Mouse (Mus musculus): Measurements from ENCODE around the gene Ints3. TPM values are rescaled to one million over a fixed set of nuclear protein-coding genes. Genes with fewer than 3 reads are reported as not detected.

The Ints3 gene
- polyA plus RNA-seq, 1 experiment from 2014 or later = 30.8 TPM

DNA sequence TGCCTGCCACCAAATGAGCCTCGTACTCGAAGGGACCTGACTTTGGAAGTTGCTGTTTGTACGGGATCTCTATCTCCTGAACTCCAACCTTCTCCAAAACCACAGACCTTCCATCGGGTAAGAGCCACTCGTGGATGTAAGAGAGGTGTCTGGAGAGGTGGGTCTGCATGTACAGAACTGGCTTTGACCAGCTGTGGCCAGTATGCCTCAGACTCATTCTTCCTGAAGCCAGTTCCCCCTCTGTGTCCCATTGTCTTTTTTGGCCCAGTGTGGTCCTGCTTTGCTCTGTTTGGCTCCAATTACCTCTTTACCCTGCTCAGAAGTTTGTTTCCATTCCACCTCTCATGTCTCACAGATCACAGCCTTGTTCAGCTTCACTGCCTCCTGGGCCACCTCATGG lies 54.9 kb downstream of the Ints3 start:
- Histone ChIP-seq H3K4me2 (ENCODE audit: low read length) (no peak overlapping the region), H3K27ac (ENCODE audit: low read length) (no peak overlapping the region), H3K36me3 (ENCODE audit: control insufficient read depth, insufficient read depth, low read length) (no peaks in the 10 kb centered on the region), H3K9ac (ENCODE audit: low read depth, low read length) (no peak overlapping the region), H3K27me3 (ENCODE audit: control insufficient read depth, insufficient read depth, low read depth, low read length) (no peaks in the 10 kb centered on the region), H3K4me3 (ENCODE audit: low read depth, low read length) (no peak overlapping the region), H3K4me1 (ENCODE audit: control insufficient read depth, insufficient read depth, low read length) (no peaks in the 10 kb centered on the region), H3K9me3 (replicated peaks; ENCODE audit: control insufficient read depth, low read length, poor library complexity, severe bottlenecking) (no peaks in the 10 kb centered on the region)
- 86% methylated on average over 5 of the region's 5 CpGs for WGBS
- ATAC-seq = no peak

GRCm38 (mm10) chr3:90376247-90376585 lies 57.2 kb downstream of the Ints3 start:
- H3K9me3 ChIP-seq (replicated peaks; ENCODE audit: control insufficient read depth, low read length, poor library complexity, severe bottlenecking) = no peaks in the 10 kb centered on the region
- H3K27ac ChIP-seq (ENCODE audit: low read length) = no peak overlapping the region
- no peaks in the 10 kb centered on the region for H3K36me3 ChIP-seq (ENCODE audit: control insufficient read depth, insufficient read depth, low read length)
- no peak overlapping the region for H3K4me3 ChIP-seq (ENCODE audit: low read depth, low read length)
- H3K4me1 ChIP-seq (ENCODE audit: control insufficient read depth, insufficient read depth, low read length) = no peaks in the 10 kb centered on the region
- WGBS = 62% methylated on average over 1 of the region's 1 CpGs
- no peak for ATAC-seq
- no peaks in the 10 kb centered on the region for H3K27me3 ChIP-seq (ENCODE audit: control insufficient read depth, insufficient read depth, low read depth, low read length)
- no peak overlapping the region for H3K4me2 ChIP-seq (ENCODE audit: low read length)
- no peak overlapping the region for H3K9ac ChIP-seq (ENCODE audit: low read depth, low read length)

GRCm38 (mm10) chr3:90375562-90376246 lies 57.7 kb downstream of the Ints3 start:
- no peak overlapping the region for H3K4me2 ChIP-seq (ENCODE audit: low read length)
- H3K36me3 ChIP-seq (ENCODE audit: control insufficient read depth, insufficient read depth, low read length) = no peaks in the 10 kb centered on the region
- no peak for ATAC-seq
- H3K27ac ChIP-seq (ENCODE audit: low read length) = no peak overlapping the region
- WGBS = 25% methylated on average over 3 of the region's 3 CpGs
- no peaks in the 10 kb centered on the region for H3K4me1 ChIP-seq (ENCODE audit: control insufficient read depth, insufficient read depth, low read length)
- H3K9me3 ChIP-seq (replicated peaks; ENCODE audit: control insufficient read depth, low read length, poor library complexity, severe bottlenecking) = no peaks in the 10 kb centered on the region
- no peak overlapping the region for H3K4me3 ChIP-seq (ENCODE audit: low read depth, low read length)
- H3K27me3 ChIP-seq (ENCODE audit: control insufficient read depth, insufficient read depth, low read depth, low read length) = no peaks in the 10 kb centered on the region
- H3K9ac ChIP-seq (ENCODE audit: low read depth, low read length) = no peak overlapping the region

- H3K9me3 ChIP-seq (replicated peaks; ENCODE audit: control insufficient read depth, low read length, poor library complexity, severe bottlenecking) = no peaks in the 10 kb centered on the region
- no peaks in the 10 kb centered on the region for H3K4me1 ChIP-seq (ENCODE audit: control insufficient read depth, insufficient read depth, low read length)
- H3K4me2 ChIP-seq (ENCODE audit: low read length) = no peak overlapping the region
- no peaks in the 10 kb centered on the region for H3K27me3 ChIP-seq (ENCODE audit: control insufficient read depth, insufficient read depth, low read depth, low read length)
- no peak overlapping the region for H3K27ac ChIP-seq (ENCODE audit: low read length)
- H3K9ac ChIP-seq (ENCODE audit: low read depth, low read length) = no peak overlapping the region
- H3K36me3 ChIP-seq (ENCODE audit: control insufficient read depth, insufficient read depth, low read length) = no peaks in the 10 kb centered on the region
- 0 out of 2 replicates have a peak, but pooled peaks have one; percentile 19 for ATAC-seq
- 86% methylated on average over 4 of the region's 4 CpGs for WGBS
- no peak overlapping the region for H3K4me3 ChIP-seq (ENCODE audit: low read depth, low read length)
Measured at GRCm38 (mm10) chr3:90374368-90374767, 59.1 kb downstream of the Ints3 start.

- Histone ChIP-seq H3K36me3 (ENCODE audit: control insufficient read depth, insufficient read depth, low read length) (no peaks in the 10 kb centered on the region), H3K4me3 (ENCODE audit: low read depth, low read length) (no peak overlapping the region), H3K4me1 (ENCODE audit: control insufficient read depth, insufficient read depth, low read length) (no peaks in the 10 kb centered on the region), H3K9me3 (replicated peaks; ENCODE audit: control insufficient read depth, low read length, poor library complexity, severe bottlenecking) (no peaks in the 10 kb centered on the region), H3K4me2 (ENCODE audit: low read length) (no peak overlapping the region), H3K9ac (ENCODE audit: low read depth, low read length) (no peak overlapping the region), H3K27ac (ENCODE audit: low read length) (no peak overlapping the region), H3K27me3 (ENCODE audit: control insufficient read depth, insufficient read depth, low read depth, low read length) (no peaks in the 10 kb centered on the region)
- WGBS = 25% methylated on average over 4 of the region's 4 CpGs
- ATAC-seq = peak; percentile 84
Measured at GRCm38 (mm10) chr3:90373432-90374028, 59.9 kb downstream of the Ints3 start.

GRCm38 (mm10) chr3:90372817-90373216 lies 60.6 kb downstream of the Ints3 start:
- Histone ChIP-seq H3K9ac (ENCODE audit: low read depth, low read length) (no peak overlapping the region), H3K4me2 (ENCODE audit: low read length) (no peak overlapping the region), H3K4me3 (ENCODE audit: low read depth, low read length) (no peak overlapping the region), H3K4me1 (ENCODE audit: control insufficient read depth, insufficient read depth, low read length) (no peaks in the 10 kb centered on the region), H3K27ac (ENCODE audit: low read length) (no peak overlapping the region), H3K9me3 (replicated peaks; ENCODE audit: control insufficient read depth, low read length, poor library complexity, severe bottlenecking) (no peaks in the 10 kb centered on the region), H3K27me3 (ENCODE audit: control insufficient read depth, insufficient read depth, low read depth, low read length) (no peaks in the 10 kb centered on the region), H3K36me3 (ENCODE audit: control insufficient read depth, insufficient read depth, low read length) (no peaks in the 10 kb centered on the region)
- WGBS = 61% methylated on average over 5 of the region's 5 CpGs
- ATAC-seq = no peak; the same call in 1 of the 2 replicates

- Histone ChIP-seq H3K36me3 (ENCODE audit: control insufficient read depth, insufficient read depth, low read length) (no peaks in the 10 kb centered on the region), H3K27ac (ENCODE audit: low read length) (no peak overlapping the region), H3K4me1 (ENCODE audit: control insufficient read depth, insufficient read depth, low read length) (no peaks in the 10 kb centered on the region), H3K4me2 (ENCODE audit: low read length) (no peak overlapping the region), H3K9ac (ENCODE audit: low read depth, low read length) (no peak overlapping the region), H3K27me3 (ENCODE audit: control insufficient read depth, insufficient read depth, low read depth, low read length) (no peaks in the 10 kb centered on the region), H3K4me3 (ENCODE audit: low read depth, low read length) (no peak overlapping the region), H3K9me3 (replicated peaks; ENCODE audit: control insufficient read depth, low read length, poor library complexity, severe bottlenecking) (no peaks in the 10 kb centered on the region)
- WGBS = 85% methylated on average over 7 of the region's 7 CpGs
- no peak for ATAC-seq
Measured at GRCm38 (mm10) chr3:90371857-90372256, 61.6 kb downstream of the Ints3 start.

DNA sequence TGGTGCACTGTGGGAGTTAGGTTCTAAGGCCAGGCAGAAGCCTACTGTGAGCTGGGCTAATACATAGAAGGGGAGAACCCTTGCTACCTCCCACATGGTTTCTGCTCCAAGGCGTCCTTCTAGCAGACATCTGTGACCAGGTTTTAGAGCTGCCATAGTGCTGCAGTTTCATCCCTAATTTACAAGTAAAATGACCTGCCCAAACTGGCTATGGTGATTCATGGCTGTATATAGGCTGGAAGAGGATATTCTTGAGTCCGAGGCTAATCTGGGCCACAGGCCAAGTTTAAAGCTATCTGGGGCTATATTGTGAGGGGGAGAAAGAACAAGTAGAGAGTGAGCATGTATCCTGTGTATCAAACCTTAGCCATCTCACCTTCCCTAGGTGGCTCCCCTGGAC lies 64.4 kb downstream of the Ints3 start:
- Histone ChIP-seq H3K36me3 (ENCODE audit: control insufficient read depth, insufficient read depth, low read length) (no peaks in the 10 kb centered on the region), H3K4me1 (ENCODE audit: control insufficient read depth, insufficient read depth, low read length) (no peaks in the 10 kb centered on the region), H3K9ac (ENCODE audit: low read depth, low read length) (peak overlapping the region; percentile 7; the same call in 1 of the 2 replicates), H3K4me2 (ENCODE audit: low read length) (no peak overlapping the region), H3K27ac (ENCODE audit: low read length) (no peak overlapping the region), H3K9me3 (replicated peaks; ENCODE audit: control insufficient read depth, low read length, poor library complexity, severe bottlenecking) (no peaks in the 10 kb centered on the region), H3K27me3 (ENCODE audit: control insufficient read depth, insufficient read depth, low read depth, low read length) (no peaks in the 10 kb centered on the region), H3K4me3 (ENCODE audit: low read depth, low read length) (no peak overlapping the region)
- 36% methylated on average over 2 of the region's 2 CpGs for WGBS
- ATAC-seq = no peak

DNA sequence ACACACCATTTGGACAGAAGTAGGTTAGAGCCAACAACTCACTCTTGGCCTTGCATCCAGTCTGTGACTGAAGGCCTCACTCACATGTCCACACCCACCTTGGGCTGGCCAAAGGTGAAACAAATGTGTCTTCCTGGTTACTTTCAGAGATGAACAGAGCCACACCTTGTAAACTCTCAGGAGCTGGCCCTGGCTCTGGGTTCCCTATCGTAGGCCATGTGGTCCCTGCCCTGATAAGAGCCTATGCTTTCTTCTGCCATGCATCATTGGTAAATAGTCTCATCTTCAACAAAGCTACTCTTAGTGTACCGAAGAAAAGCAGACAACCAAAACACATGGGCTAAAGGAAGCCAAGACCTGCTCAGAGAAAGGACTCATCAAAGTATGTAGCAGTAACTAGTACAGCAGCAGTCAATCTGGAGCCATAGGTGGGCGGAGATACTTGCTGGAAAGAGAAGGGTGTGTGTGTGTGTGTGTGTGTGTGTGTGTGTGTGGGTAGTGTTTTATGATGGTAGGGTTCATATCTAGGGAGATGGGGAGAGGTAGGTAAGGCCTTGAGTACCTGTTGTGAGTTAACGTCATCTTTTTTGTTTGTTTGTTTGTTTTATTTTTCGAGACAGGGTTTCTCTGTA lies 66.3 kb downstream of the Ints3 start:
- no peaks in the 10 kb centered on the region for H3K27me3 ChIP-seq (ENCODE audit: control insufficient read depth, insufficient read depth, low read depth, low read length)
- H3K4me2 ChIP-seq (ENCODE audit: low read length) = no peak overlapping the region
- no peak overlapping the region for H3K4me3 ChIP-seq (ENCODE audit: low read depth, low read length)
- WGBS = 95% methylated on average over 5 of the region's 5 CpGs
- no peak overlapping the region for H3K27ac ChIP-seq (ENCODE audit: low read length)
- H3K4me1 ChIP-seq (ENCODE audit: control insufficient read depth, insufficient read depth, low read length) = no peaks in the 10 kb centered on the region
- peaks cover 3% of the 10 kb centered on the region; the same call in 1 of the 2 replicates for H3K36me3 ChIP-seq (ENCODE audit: control insufficient read depth, insufficient read depth, low read length)
- no peaks in the 10 kb centered on the region for H3K9me3 ChIP-seq (replicated peaks; ENCODE audit: control insufficient read depth, low read length, poor library complexity, severe bottlenecking)
- H3K9ac ChIP-seq (ENCODE audit: low read depth, low read length) = no peak overlapping the region
- no peak for ATAC-seq

All from midbrain, embryonic 16.5 days (tissue).